Mouse (Mus musculus) liver, adult 2 months (tissue): ENCODE measurements around the gene Dcp1a. TPM values are rescaled to one million over a fixed set of nuclear protein-coding genes. Genes with fewer than 3 reads are reported as not detected.

Source experiments
- DNase-seq: peaks from one replicate; pipeline ENCODE4 v3.0.0-alpha.2; 2011; ENCODE audit warnings: low read depth, low spot score; ENCODE audit errors: extremely low read depth
- H3K27ac ChIP-seq: fragments of 200-500 bp; replicated peaks from 2 replicates; pipeline ENCODE4 v1.5.1; 2012; ENCODE audit warnings: low read depth, mild to moderate bottlenecking, control low read depth, inconsistent platforms, low read length; ENCODE audit not compliant: insufficient read depth
- H3K27me3 ChIP-seq: fragments of 200-500 bp; 2 replicates; pipeline ENCODE4 v1.6.1; 2012; ENCODE audit warnings: mild to moderate bottlenecking, moderate library complexity, low read length, inconsistent platforms; ENCODE audit not compliant: control insufficient read depth, insufficient read depth
- H3K36me3 ChIP-seq: fragments of 200-500 bp; 2 replicates; pipeline ENCODE4 v1.6.1; 2012; ENCODE audit warnings: low read length, inconsistent platforms; ENCODE audit not compliant: control insufficient read depth, insufficient read depth
- H3K4me1 ChIP-seq: fragments of 200-500 bp; 2 replicates; pipeline ENCODE4 v1.6.1; 2011; ENCODE audit warnings: low read length; ENCODE audit not compliant: control insufficient read depth, insufficient read depth
- H3K4me3 ChIP-seq: fragments of 200-500 bp; 2 replicates; pipeline ENCODE4 v1.5.1; 2011; ENCODE audit warnings: low read depth, mild to moderate bottlenecking, control low read depth, low read length, moderate library complexity; ENCODE audit not compliant: insufficient read depth
- H3K79me2 ChIP-seq: fragments of 200-500 bp; 2 replicates; pipeline ENCODE4 v1.6.1; 2012; ENCODE audit warnings: inconsistent platforms, mild to moderate bottlenecking, low read length, moderate library complexity; ENCODE audit not compliant: control insufficient read depth, insufficient read depth
- H3K9ac ChIP-seq: fragments of 200-500 bp; 2 replicates; pipeline ENCODE4 v1.6.1; 2012; ENCODE audit warnings: low read depth, mild to moderate bottlenecking, control low read depth, inconsistent platforms, low read length
- CTCF ChIP-seq: fragments of 200-500 bp; IDR thresholded peaks from 2 replicates; pipeline ENCODE4 v1.5.1; 2011; ENCODE audit warnings: low read depth, low read length, control low read depth
- POLR2A ChIP-seq: fragments of 200-500 bp; IDR thresholded peaks from 2 replicates; pipeline ENCODE4 v1.6.1; 2011; ENCODE audit warnings: low read length, control low read depth; ENCODE audit not compliant: insufficient read depth; ENCODE audit errors: extremely low read depth
- WGBS: fragments of 180-500 bp; shearing (Covaris S2); methylation state at CpG from one replicate; pipeline ENCODE4 v1.1.7; 2018; 5-methylcytosine and 5-hydroxymethylcytosine counted together
- polyA plus RNA-seq: library from polyadenylated mRNA; depleted of rRNA; stranded (reverse); fragments of >200 nt; gene quantifications from 2 replicates; pipeline ENCODE4 v1.2.3, GENCODE M21; 2012
- total RNA-seq: library from RNA; depleted of rRNA; stranded (reverse); fragments of >200 nt; gene quantifications from 2 replicates; pipeline ENCODE4 v1.2.3, GENCODE M21; 2014

Dcp1a gene
- total and polyA plus RNA-seq, 2 experiments = 6.8 to 8.9 TPM

GRCm38 (mm10) chr14:30455801-30456595, 23.3 kb upstream of the Dcp1a start:
- no peak overlapping the region for H3K9ac ChIP-seq
- 0 out of 2 replicates have a peak, but pooled peaks cover 2% of the 10 kb centered on the region for H3K27me3 ChIP-seq
- H3K4me3 ChIP-seq = no peak overlapping the region
- TF ChIP-seq CTCF (no peak), POLR2A (no peak)
- no peaks in the 10 kb centered on the region for H3K79me2 ChIP-seq
- no peak for DNase-seq
- no peak overlapping the region for H3K27ac ChIP-seq
- 31% methylated on average over 13 of the region's 13 CpGs for WGBS
- H3K36me3 ChIP-seq = no peaks in the 10 kb centered on the region
- peaks cover 2% of the 10 kb centered on the region; the same call in 1 of the 2 replicates for H3K4me1 ChIP-seq

GRCm38 (mm10) chr14:30457436-30457835, 21.9 kb upstream of the Dcp1a start:
- TF ChIP-seq CTCF (no peak), POLR2A (no peak)
- Histone ChIP-seq H3K27me3 (0 out of 2 replicates have a peak, but pooled peaks cover 2% of the 10 kb centered on the region), H3K79me2 (no peaks in the 10 kb centered on the region), H3K9ac (no peak overlapping the region), H3K4me3 (no peak overlapping the region), H3K27ac (no peak overlapping the region), H3K4me1 (peaks cover 2% of the 10 kb centered on the region; the same call in 1 of the 2 replicates), H3K36me3 (no peaks in the 10 kb centered on the region)
- DNase-seq = no peak
- WGBS = 72% methylated on average over 7 of the region's 7 CpGs

GRCm38 (mm10) chr14:30457897-30458296, 21.4 kb upstream of the Dcp1a start:
- 33% methylated on average over 2 of the region's 2 CpGs for WGBS
- DNase-seq = peak; percentile 10
- TF ChIP-seq CTCF (no peak), POLR2A (no peak)
- H3K9ac ChIP-seq = no peak overlapping the region
- H3K4me1 ChIP-seq = peaks cover 2% of the 10 kb centered on the region; the same call in 1 of the 2 replicates
- no peak overlapping the region for H3K4me3 ChIP-seq
- H3K36me3 ChIP-seq = no peaks in the 10 kb centered on the region
- H3K27me3 ChIP-seq = 0 out of 2 replicates have a peak, but pooled peaks cover 2% of the 10 kb centered on the region
- no peak overlapping the region for H3K27ac ChIP-seq
- H3K79me2 ChIP-seq = no peaks in the 10 kb centered on the region

- Histone ChIP-seq H3K4me1 (no peaks in the 10 kb centered on the region), H3K79me2 (no peaks in the 10 kb centered on the region), H3K27ac (no peak overlapping the region), H3K4me3 (no peak overlapping the region), H3K27me3 (0 out of 2 replicates have a peak, but pooled peaks cover 2% of the 10 kb centered on the region), H3K9ac (no peak overlapping the region), H3K36me3 (no peaks in the 10 kb centered on the region)
- DNase-seq = no peak
- 91% methylated on average over 3 of the region's 3 CpGs for WGBS
- TF ChIP-seq CTCF = no peak
- no peak for TF ChIP-seq POLR2A
Observed at GRCm38 (mm10) chr14:30458820-30459219, 20.5 kb upstream of the Dcp1a start.

- 4% methylated on average over 14 of the region's 14 CpGs for WGBS
- peak; percentile 95 for TF ChIP-seq CTCF
- TF ChIP-seq POLR2A = no peak
- H3K4me1 ChIP-seq = no peaks in the 10 kb centered on the region
- H3K9ac ChIP-seq = no peak overlapping the region
- H3K4me3 ChIP-seq = no peak overlapping the region
- no peak overlapping the region for H3K27ac ChIP-seq
- DNase-seq = peak; percentile 52
- H3K79me2 ChIP-seq = no peaks in the 10 kb centered on the region
- no peaks in the 10 kb centered on the region for H3K36me3 ChIP-seq
- 0 out of 2 replicates have a peak, but pooled peaks cover 2% of the 10 kb centered on the region for H3K27me3 ChIP-seq
Observed at GRCm38 (mm10) chr14:30459891-30460523, 19.3 kb upstream of the Dcp1a start.
